Mouse (Mus musculus) neural tube, embryonic 15.5 days (tissue): ENCODE data around the gene Atp23. TPM values are rescaled to one million over a fixed set of nuclear protein-coding genes. Genes with fewer than 3 reads are reported as not detected.

Source experiments
- ATAC-seq: fragments of 200-750 bp; cut with Nextera tagmentation; 2 replicates; pipeline ENCODE4 v1.8.0; 2017; ENCODE audit warnings: mild to moderate bottlenecking, moderate TSS enrichment, moderate library complexity; ENCODE audit not compliant: low FRiP score
- H3K27ac ChIP-seq: fragments of 300-500 bp; sonication (generic); replicated peaks from 2 replicates; pipeline ENCODE4 v1.5.1; 2015; ENCODE audit warnings: mild to moderate bottlenecking, inconsistent platforms
- H3K27me3 ChIP-seq: fragments of 300-500 bp; sonication (generic); replicated peaks from 2 replicates; pipeline ENCODE4 v1.6.1; 2015; ENCODE audit warnings: inconsistent platforms
- H3K36me3 ChIP-seq: fragments of 300-500 bp; sonication (generic); 2 replicates; pipeline ENCODE4 v1.6.1; 2015; ENCODE audit warnings: inconsistent platforms
- H3K4me1 ChIP-seq: fragments of 300-500 bp; sonication (generic); 2 replicates; pipeline ENCODE4 v1.6.1; 2015; ENCODE audit warnings: inconsistent platforms
- H3K4me2 ChIP-seq: fragments of 300-500 bp; sonication (generic); 2 replicates; pipeline ENCODE4 v1.6.1; 2015; ENCODE audit warnings: inconsistent platforms, mild to moderate bottlenecking, moderate library complexity
- H3K4me3 ChIP-seq: fragments of 300-500 bp; sonication (generic); replicated peaks from 2 replicates; pipeline ENCODE4 v1.5.1; 2015; ENCODE audit warnings: mild to moderate bottlenecking, inconsistent platforms
- H3K9ac ChIP-seq: fragments of 300-500 bp; sonication (generic); replicated peaks from 2 replicates; pipeline ENCODE4 v1.6.1; 2015; ENCODE audit warnings: mild to moderate bottlenecking, inconsistent platforms
- H3K9me3 ChIP-seq: fragments of 300-500 bp; sonication (generic); replicated peaks from 2 replicates; pipeline ENCODE4 v1.6.1; 2016; ENCODE audit warnings: inconsistent platforms
- WGBS: fragments of 180-500 bp; shearing (Covaris S2); methylation state at CpG from one replicate; pipeline ENCODE4 v1.1.7; 2015; ENCODE audit warnings: mixed read lengths; 5-methylcytosine and 5-hydroxymethylcytosine counted together
- polyA plus RNA-seq: library from polyadenylated mRNA; unstranded; fragments of >200 nt; fragmentation: Nextera tagmentation; extraction: Ambion mirVana; gene quantifications from 2 replicates; pipeline ENCODE4 v1.2.1, GENCODE M21; 2015

Atp23 gene
- polyA plus RNA-seq, 1 experiment from 2014 or later: 15.0 TPM

DNA sequence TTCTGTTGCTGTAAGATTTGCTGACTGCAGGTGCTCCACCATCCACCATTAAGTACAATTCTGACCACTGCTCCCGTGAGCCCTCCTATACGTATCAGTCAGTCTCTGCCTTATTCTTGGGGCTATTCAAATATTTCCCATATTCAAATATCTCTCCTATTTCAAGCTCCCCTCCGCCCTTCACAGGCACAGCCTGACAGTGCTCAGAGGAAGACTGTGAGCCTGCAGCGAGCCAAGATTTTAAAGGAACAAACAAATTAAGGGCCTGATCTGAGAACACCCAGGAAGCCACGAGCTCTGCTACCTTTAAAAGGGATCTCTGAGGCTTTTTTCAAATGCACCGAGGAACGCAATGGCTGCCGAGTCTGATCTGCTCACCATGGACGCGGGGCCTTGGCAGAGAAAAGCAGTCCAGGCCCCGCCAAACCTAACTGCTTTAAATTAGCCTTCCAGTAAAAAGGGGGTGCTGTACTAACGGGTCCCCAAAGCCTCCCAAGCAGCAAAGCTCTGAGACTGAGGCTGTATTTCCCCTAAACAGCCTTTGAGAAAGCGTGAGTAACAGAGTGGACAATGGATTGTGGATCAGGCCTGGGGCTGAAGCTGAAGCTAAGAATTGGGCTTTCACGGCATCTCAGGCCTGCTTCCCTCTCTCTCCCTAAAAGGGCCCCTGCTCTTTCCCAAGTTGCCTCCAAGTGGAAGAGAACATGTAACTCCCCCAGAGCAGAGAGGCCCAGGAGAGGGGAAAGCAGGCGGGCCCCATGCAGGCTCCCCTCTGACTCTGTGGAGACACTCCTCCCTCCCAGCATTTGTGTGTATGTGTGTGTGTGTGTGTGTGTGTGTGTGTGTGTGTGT is 29.3 kb upstream of the Atp23 start:
- Histone ChIP-seq H3K4me2 (peak overlapping the region; percentile 0; the same call in 1 of the 2 replicates), H3K36me3 (no peaks in the 10 kb centered on the region), H3K9me3 (no peaks in the 10 kb centered on the region), H3K27me3 (peaks cover 3% of the 10 kb centered on the region; the same call in 1 of the 2 replicates), H3K27ac (peak overlapping the region; percentile 72), H3K4me3 (no peak overlapping the region), H3K4me1 (peaks cover 57% of the 10 kb centered on the region), H3K9ac (no peak overlapping the region; the same call in 1 of the 2 replicates)
- WGBS: 39% methylated on average over 15 of the region's 15 CpGs
- no peak for ATAC-seq

DNA sequence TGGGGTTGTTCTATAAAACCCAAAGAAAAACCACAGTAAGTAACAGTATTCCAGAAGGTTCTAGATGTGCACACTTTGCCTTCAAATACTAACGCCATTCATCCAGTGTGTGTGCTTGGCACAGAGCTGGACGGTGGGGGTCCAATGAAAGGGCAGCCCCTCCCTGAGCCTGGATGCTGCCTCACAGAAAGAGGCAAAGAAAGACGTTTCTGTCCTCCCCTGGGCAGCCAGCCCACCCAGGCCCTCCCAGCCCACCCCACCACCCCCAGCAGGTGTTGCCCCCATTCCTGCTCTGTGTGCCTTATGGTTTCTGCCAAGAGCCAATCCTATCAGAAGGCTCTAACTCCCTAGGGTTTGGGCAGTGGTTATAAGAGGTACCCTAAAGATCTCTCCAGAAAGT is 28.4 kb upstream of the Atp23 start:
- H3K9me3 ChIP-seq: no peaks in the 10 kb centered on the region
- no peak overlapping the region for H3K4me2 ChIP-seq
- no peak overlapping the region for H3K4me3 ChIP-seq
- H3K36me3 ChIP-seq: no peaks in the 10 kb centered on the region
- ATAC-seq: peak; percentile 22; the same call in 1 of the 2 replicates
- peaks cover 3% of the 10 kb centered on the region; the same call in 1 of the 2 replicates for H3K27me3 ChIP-seq
- 35% methylated on average over 3 of the region's 3 CpGs for WGBS
- peak overlapping the region; percentile 72 for H3K27ac ChIP-seq
- H3K9ac ChIP-seq: no peak overlapping the region
- H3K4me1 ChIP-seq: peaks cover 57% of the 10 kb centered on the region

GRCm38 (mm10) chr10:126928819-126929206 is 27.7 kb upstream of the Atp23 start:
- peaks cover 57% of the 10 kb centered on the region for H3K4me1 ChIP-seq
- H3K27ac ChIP-seq: peak overlapping the region; percentile 72
- H3K9me3 ChIP-seq: no peaks in the 10 kb centered on the region
- 20% methylated on average over 12 of the region's 12 CpGs for WGBS
- H3K4me3 ChIP-seq: peak overlapping the region; percentile 55
- H3K9ac ChIP-seq: peak overlapping the region; percentile 63
- H3K27me3 ChIP-seq: peaks cover 3% of the 10 kb centered on the region; the same call in 1 of the 2 replicates
- ATAC-seq: no peak
- H3K36me3 ChIP-seq: no peaks in the 10 kb centered on the region
- peak overlapping the region; percentile 97 for H3K4me2 ChIP-seq

- no peaks in the 10 kb centered on the region for H3K9me3 ChIP-seq
- peak overlapping the region; percentile 55 for H3K4me3 ChIP-seq
- no peaks in the 10 kb centered on the region for H3K36me3 ChIP-seq
- H3K9ac ChIP-seq: peak overlapping the region; percentile 63
- H3K27ac ChIP-seq: peak overlapping the region; percentile 72
- peak; percentile 58 for ATAC-seq
- H3K4me2 ChIP-seq: peak overlapping the region; percentile 97
- H3K4me1 ChIP-seq: peaks cover 57% of the 10 kb centered on the region
- peaks cover 3% of the 10 kb centered on the region; the same call in 1 of the 2 replicates for H3K27me3 ChIP-seq
- under 1% methylated on average over 39 of the region's 39 CpGs for WGBS
Measured at GRCm38 (mm10) chr10:126928011-126928818, 27.1 kb upstream of the Atp23 start.

- Histone ChIP-seq H3K27ac (peak overlapping the region; percentile 72), H3K36me3 (no peaks in the 10 kb centered on the region), H3K4me2 (peak overlapping the region; percentile 97), H3K4me1 (peaks cover 57% of the 10 kb centered on the region), H3K9me3 (no peaks in the 10 kb centered on the region), H3K9ac (0 out of 2 replicates have a peak overlapping the region, but pooled peaks have one; percentile 63), H3K27me3 (peaks cover 3% of the 10 kb centered on the region; the same call in 1 of the 2 replicates), H3K4me3 (peak overlapping the region; percentile 55; the same call in 1 of the 2 replicates)
- ATAC-seq: no peak
- WGBS: 14% methylated on average over 11 of the region's 11 CpGs
Measured at GRCm38 (mm10) chr10:126927101-126927961, 26.2 kb upstream of the Atp23 start.

DNA sequence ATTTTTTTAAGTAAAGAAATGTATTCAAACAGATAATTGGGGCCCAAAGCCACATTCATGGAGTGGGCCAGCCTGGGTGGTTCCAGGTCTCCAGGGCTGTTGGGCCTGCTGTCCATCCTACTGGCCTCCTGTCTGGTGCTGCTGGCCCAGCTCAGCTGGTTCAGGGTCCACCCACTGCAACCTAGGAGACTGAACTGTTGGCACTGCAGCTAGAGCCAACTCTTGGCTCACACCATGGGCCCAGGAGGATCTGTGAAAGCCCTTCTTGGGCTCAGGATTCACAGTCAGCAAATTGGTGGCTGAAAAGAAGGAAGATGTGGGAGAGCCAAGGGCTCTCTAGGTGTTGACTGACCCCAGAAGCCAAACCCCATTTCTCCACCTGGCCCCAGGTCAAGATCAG is 24.2 kb upstream of the Atp23 start:
- no peak for ATAC-seq
- Histone ChIP-seq H3K4me2 (no peak overlapping the region), H3K27ac (no peak overlapping the region), H3K36me3 (no peaks in the 10 kb centered on the region), H3K4me3 (no peak overlapping the region), H3K27me3 (peaks cover 3% of the 10 kb centered on the region; the same call in 1 of the 2 replicates), H3K9ac (no peak overlapping the region), H3K4me1 (peaks cover 46% of the 10 kb centered on the region), H3K9me3 (no peaks in the 10 kb centered on the region)

DNA sequence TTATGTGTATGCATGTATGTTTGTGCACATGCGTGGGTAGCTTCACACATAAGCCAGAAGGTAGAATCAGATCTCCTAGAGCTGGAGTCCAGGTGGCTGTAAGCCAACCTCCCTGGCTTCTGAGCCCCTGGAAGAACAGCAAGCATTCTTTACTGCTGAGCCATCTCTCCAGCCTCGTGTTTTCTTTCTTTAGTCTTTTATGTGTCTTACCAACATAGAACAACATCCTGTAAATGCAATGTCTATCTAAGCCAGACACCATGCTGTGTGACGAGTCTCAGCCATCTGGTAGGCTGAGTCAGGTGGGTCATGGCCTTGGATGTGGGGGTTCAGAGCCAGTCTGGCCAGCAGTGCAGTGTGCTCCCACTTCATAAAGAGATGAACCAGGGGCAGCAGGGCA is 22.9 kb upstream of the Atp23 start:
- 59% methylated on average over 3 of the region's 3 CpGs for WGBS
- no peak overlapping the region for H3K27ac ChIP-seq

GRCm38 (mm10) chr10:126920220-126920619 is 19.1 kb upstream of the Atp23 start:
- ATAC-seq: no peak
- Histone ChIP-seq H3K9me3 (no peaks in the 10 kb centered on the region; the same call in 1 of the 2 replicates), H3K4me1 (no peaks in the 10 kb centered on the region), H3K27me3 (0 out of 2 replicates have a peak, but pooled peaks cover 3% of the 10 kb centered on the region), H3K36me3 (no peaks in the 10 kb centered on the region), H3K9ac (no peak overlapping the region), H3K4me3 (no peak overlapping the region), H3K27ac (no peak overlapping the region), H3K4me2 (no peak overlapping the region)
- WGBS: 99% methylated on average over 3 of the region's 3 CpGs

More for the DNA sequence above, 22.9 kb upstream of the Atp23 start:
- no peaks in the 10 kb centered on the region; the same call in 1 of the 2 replicates for H3K9me3 ChIP-seq
- peaks cover 34% of the 10 kb centered on the region for H3K4me1 ChIP-seq
- H3K4me3 ChIP-seq: no peak overlapping the region
- H3K36me3 ChIP-seq: no peaks in the 10 kb centered on the region
- H3K9ac ChIP-seq: no peak overlapping the region
- H3K27me3 ChIP-seq: peaks cover 3% of the 10 kb centered on the region; the same call in 1 of the 2 replicates
- H3K4me2 ChIP-seq: no peak overlapping the region
- ATAC-seq: no peak

DNA sequence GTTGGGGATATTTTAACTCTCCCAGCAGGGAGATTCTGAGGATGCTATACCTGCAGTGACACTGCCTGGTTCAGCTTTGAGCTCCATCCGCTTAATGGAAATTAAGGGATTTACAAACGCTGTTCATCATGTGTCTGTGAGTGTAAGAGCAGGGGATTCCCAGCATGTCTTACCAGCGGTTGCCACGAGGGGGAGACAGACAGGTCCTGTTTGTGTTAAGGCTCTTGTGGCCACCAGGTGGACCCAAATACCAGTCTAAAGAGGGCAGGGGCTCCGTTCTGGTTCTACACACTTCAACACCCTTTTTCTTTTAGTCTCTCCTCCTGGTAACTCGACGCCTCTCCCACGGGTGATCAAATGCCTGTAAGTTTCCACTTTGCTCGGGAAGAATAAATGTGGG is 17.9 kb upstream of the Atp23 start:
- Histone ChIP-seq H3K36me3 (no peaks in the 10 kb centered on the region), H3K4me3 (no peak overlapping the region), H3K27me3 (0 out of 2 replicates have a peak, but pooled peaks cover 3% of the 10 kb centered on the region), H3K4me1 (no peaks in the 10 kb centered on the region), H3K9ac (no peak overlapping the region), H3K9me3 (no peaks in the 10 kb centered on the region; the same call in 1 of the 2 replicates), H3K27ac (no peak overlapping the region), H3K4me2 (no peak overlapping the region)
- WGBS: 2% methylated on average over 9 of the region's 9 CpGs
- peak; percentile 84 for ATAC-seq

- no peak overlapping the region for H3K4me2 ChIP-seq
- 95% methylated on average over 5 of the region's 5 CpGs for WGBS
- H3K4me1 ChIP-seq: no peaks in the 10 kb centered on the region
- H3K27me3 ChIP-seq: 0 out of 2 replicates have a peak, but pooled peaks cover 3% of the 10 kb centered on the region
- no peak overlapping the region for H3K27ac ChIP-seq
- ATAC-seq: no peak
- H3K4me3 ChIP-seq: no peak overlapping the region
- H3K36me3 ChIP-seq: no peaks in the 10 kb centered on the region
- no peaks in the 10 kb centered on the region for H3K9me3 ChIP-seq
- no peak overlapping the region for H3K9ac ChIP-seq
Measured at GRCm38 (mm10) chr10:126914288-126914687, 13.1 kb upstream of the Atp23 start.

DNA sequence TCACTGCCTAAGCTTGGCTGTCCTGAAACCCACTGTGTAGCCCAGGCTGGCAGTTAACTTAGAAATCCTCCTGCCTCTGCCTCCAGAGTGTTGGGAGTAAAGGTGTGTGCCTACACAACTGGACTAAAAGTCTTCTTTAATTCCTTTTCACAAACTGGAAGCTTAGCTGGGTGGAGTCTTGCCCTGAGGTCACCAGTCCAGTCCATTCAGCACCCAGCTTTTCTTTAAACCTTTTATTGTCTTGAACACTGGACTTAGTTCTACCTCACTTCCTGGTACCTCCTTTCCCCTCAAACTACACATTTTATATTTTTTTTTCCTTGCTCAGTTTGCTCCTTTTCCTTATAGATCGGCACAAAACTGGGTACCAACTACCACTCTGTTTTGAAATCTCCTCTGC is 10.3 kb upstream of the Atp23 start:
- WGBS: 88% methylated on average over 1 of the region's 1 CpGs
- ATAC-seq: no peak
- Histone ChIP-seq H3K4me1 (no peaks in the 10 kb centered on the region), H3K27me3 (no peaks in the 10 kb centered on the region), H3K9ac (no peak overlapping the region), H3K36me3 (no peaks in the 10 kb centered on the region), H3K4me3 (no peak overlapping the region), H3K4me2 (no peak overlapping the region), H3K27ac (no peak overlapping the region), H3K9me3 (no peaks in the 10 kb centered on the region)
